15 mouse cellular contexts compared by ENCODE assay signal in genomic region chr6:21798581-21798980, GRCm38 (mm10). TPM values are rescaled to one million over a fixed set of nuclear protein-coding genes. Genes with fewer than 3 reads are reported as not detected.
A peak's percentile ranks its signal among the peaks of the same experiment; 100 is the strongest.
DNase-seq lines count a peak whose midpoint lies in the region; ATAC-seq and TF ChIP-seq lines count a peak whose summit lies in the region.
"Had no signal": no experiment of that assay in that cellular context is flagged by ENCODE, and none has a peak within 500 bp of the region (broad histone marks: within the 10 kb centered on the region; RNA-seq: fewer than 3 reads in every experiment).

No protein-coding gene starts in this region.

- no peak for TF ChIP-seq CTCF in kidney, postnatal 0 days (IDR thresholded peaks at IDR 0.05; ENCODE audit: low read depth)

- H3K27ac ChIP-seq in kidney, embryonic 14.5 days (ENCODE audit: low read depth, low read length), result no peak overlapping the region
- peak overlapping the region; percentile 87 for H3K27ac ChIP-seq in brown adipose tissue, adult 24 weeks (replicated peaks; ENCODE audit: low read depth, low read length)
- H3K27ac ChIP-seq in kidney, postnatal 0 days, result 0 out of 2 replicates have a peak overlapping the region, but pooled peaks have one; percentile 36
- H3K27ac ChIP-seq in hindbrain, embryonic 10.5 days, result no peak overlapping the region
- H3K27ac ChIP-seq: heart, embryonic 15.5 days; intestine, embryonic 15.5 days; left cerebral cortex, adult 2 months had no signal

- WGBS in kidney, embryonic 14.5 days, result 90% methylated on average over 9 of the region's 9 CpGs
- WGBS in kidney, postnatal 0 days, result 78% methylated on average over 9 of the region's 9 CpGs
- WGBS in hindbrain, embryonic 10.5 days, result 92% methylated on average over 9 of the region's 9 CpGs

- no peaks in the 10 kb centered on the region for H3K4me1 ChIP-seq in kidney, embryonic 14.5 days (ENCODE audit: control insufficient read depth, insufficient read depth, low read length)
- H3K4me1 ChIP-seq in brown adipose tissue, adult 24 weeks (ENCODE audit: control insufficient read depth, insufficient read depth, insufficient read length, low read length), result peaks cover 3% of the 10 kb centered on the region; the same call in 1 of the 2 replicates
- H3K4me1 ChIP-seq in kidney, postnatal 0 days (replicated peaks; ENCODE audit: insufficient read depth, low read length), result no peaks in the 10 kb centered on the region
- no peaks in the 10 kb centered on the region for H3K4me1 ChIP-seq in hindbrain, embryonic 10.5 days (replicated peaks)
- H3K4me1 ChIP-seq: intestine, embryonic 15.5 days had no signal

- DNase-seq in kidney, adult 18-20 months, result peak; percentile 51
- no peak for DNase-seq in kidney, postnatal 0 days (ENCODE audit: low spot score)
- DNase-seq in lung, postnatal 25 days (ENCODE audit: low spot score), result peak; percentile 53
- no peak for DNase-seq in hindbrain, embryonic 10.5 days (ENCODE audit: low spot score)
- no peak for DNase-seq in thymus, postnatal 10 days (ENCODE audit: low spot score in 2 of 2)
- DNase-seq in urinary bladder, postnatal 25 days (ENCODE audit: low spot score), result no peak
- DNase-seq: cerebellum, postnatal 25 days had no signal

- H3K9ac ChIP-seq in kidney, embryonic 14.5 days (ENCODE audit: low read depth, low read length), result no peak overlapping the region
- H3K9ac ChIP-seq in kidney, postnatal 0 days (ENCODE audit: low read depth, low read length), result no peak overlapping the region
- H3K9ac ChIP-seq: heart, embryonic 15.5 days; intestine, embryonic 15.5 days had no signal

- no peaks in the 10 kb centered on the region for H3K9me3 ChIP-seq in kidney, embryonic 14.5 days (ENCODE audit: control insufficient read depth, low read length)
- no peaks in the 10 kb centered on the region for H3K9me3 ChIP-seq in kidney, postnatal 0 days (replicated peaks; ENCODE audit: low read length)
- H3K9me3 ChIP-seq in hindbrain, embryonic 10.5 days, result peaks cover 3% of the 10 kb centered on the region; the same call in 1 of the 2 replicates
- H3K9me3 ChIP-seq: heart, embryonic 15.5 days; intestine, embryonic 15.5 days had no signal

- no peaks in the 10 kb centered on the region for H3K27me3 ChIP-seq in kidney, embryonic 14.5 days (ENCODE audit: control insufficient read depth, insufficient read depth, low read length)
- no peaks in the 10 kb centered on the region for H3K27me3 ChIP-seq in kidney, postnatal 0 days (ENCODE audit: insufficient read depth, low read length)
- H3K27me3 ChIP-seq in hindbrain, embryonic 10.5 days (ENCODE audit: insufficient read depth, poor library complexity, severe bottlenecking), result no peaks in the 10 kb centered on the region
- H3K27me3 ChIP-seq: heart, embryonic 15.5 days; intestine, embryonic 15.5 days had no signal

- H3K4me3 ChIP-seq in kidney, embryonic 14.5 days (ENCODE audit: low read length), result no peak overlapping the region
- H3K4me3 ChIP-seq in brown adipose tissue, adult 24 weeks (ENCODE audit: insufficient read depth, low read depth, low read length), result no peak overlapping the region
- no peak overlapping the region for H3K4me3 ChIP-seq in kidney, postnatal 0 days (replicated peaks; ENCODE audit: low read depth, low read length)
- H3K4me3 ChIP-seq in hindbrain, embryonic 10.5 days, result no peak overlapping the region
- H3K4me3 ChIP-seq: heart, embryonic 15.5 days; intestine, embryonic 15.5 days; left cerebral cortex, adult 2 months had no signal

- H3K4me2 ChIP-seq in kidney, embryonic 14.5 days (replicated peaks; ENCODE audit: low read depth, low read length), result no peak overlapping the region
- no peak overlapping the region for H3K4me2 ChIP-seq in kidney, postnatal 0 days (ENCODE audit: low read length)
- H3K4me2 ChIP-seq: heart, embryonic 15.5 days; intestine, embryonic 15.5 days; liver, embryonic 11.5 days; midbrain, embryonic 11.5 days had no signal

- no peak for ATAC-seq in kidney, embryonic 14.5 days (ENCODE audit: low FRiP score, low TSS enrichment)
- no peak for ATAC-seq in kidney, postnatal 0 days (replicated peaks; ENCODE audit: low FRiP score, low read depth)
- ATAC-seq: forebrain, embryonic 16.5 days; intestine, embryonic 15.5 days had no signal

- H3K36me3 ChIP-seq in kidney, embryonic 14.5 days (ENCODE audit: control insufficient read depth, insufficient read depth, low read length), result peaks cover 10% of the 10 kb centered on the region; the same call in 1 of the 2 replicates
- 0 out of 2 replicates have a peak, but pooled peaks cover 2% of the 10 kb centered on the region for H3K36me3 ChIP-seq in kidney, postnatal 0 days (ENCODE audit: insufficient read depth, low read length)
- peaks cover 39% of the 10 kb centered on the region for H3K36me3 ChIP-seq in hindbrain, embryonic 10.5 days

RNA-seq across cellular contexts. Expression of gene Tspan12, which starts 53.7 kb away (rescaled TPM):
- 52.2 and 61.8 TPM in 2 replicates for polyA plus RNA-seq in kidney, embryonic 14.5 days (2014; fragmentation: Nextera tagmentation; extraction: Ambion mirVana)
- 156 and 175 TPM in 2 replicates for polyA plus RNA-seq in brown adipose tissue, adult 24 weeks (2012; ENCODE audit: insufficient read depth, insufficient read length, missing spikeins)
- polyA plus RNA-seq in kidney, postnatal 0 days (2015; fragmentation: Nextera tagmentation; extraction: Ambion mirVana), result 111 and 114 TPM in 2 replicates
- polyA plus RNA-seq in hindbrain, embryonic 10.5 days (2016; fragmentation: Nextera tagmentation; extraction: Ambion mirVana), result 58.7 and 59.7 TPM in 2 replicates

Comparison
In these comparisons a context has a peak if more than half of its experiments do, and no peak if none do; other contexts are left out.
1. DNase-seq: peak in kidney, adult 18-20 months (single experiment) and lung, postnatal 25 days (single experiment); none in kidney, postnatal 0 days (single experiment), hindbrain, embryonic 10.5 days (single experiment), thymus, postnatal 10 days (0 of 2) and urinary bladder, postnatal 25 days (single experiment).
2. H3K27ac ChIP-seq: peak in brown adipose tissue, adult 24 weeks (single experiment) and kidney, postnatal 0 days (single experiment); none in kidney, embryonic 14.5 days (single experiment) and hindbrain, embryonic 10.5 days (single experiment).